Mouse (Mus musculus): ENCODE measurements around the gene Serpinb9f. TPM values are rescaled to one million over a fixed set of nuclear protein-coding genes. Genes with fewer than 3 reads are reported as not detected.
"Not testable (repeated sequence)": the region's sequence is repeated elsewhere in the genome, so short reads cannot be mapped to it uniquely, and the experiment has no call there.

Gene Serpinb9f
- total RNA-seq (2021), result not detected
- long read RNA-seq, experiment 1, result 0 reads
- long read RNA-seq, experiment 2, result 0 reads

GRCm38 (mm10) chr13:33323777-33324176 lies at the start of gene Serpinb9f:
Gene Serpinb9f, plus strand, starts transcription at chr13:33324077.
- intact Hi-C loops (cut with DNase I), result not testable (repeated sequence)

DNA sequence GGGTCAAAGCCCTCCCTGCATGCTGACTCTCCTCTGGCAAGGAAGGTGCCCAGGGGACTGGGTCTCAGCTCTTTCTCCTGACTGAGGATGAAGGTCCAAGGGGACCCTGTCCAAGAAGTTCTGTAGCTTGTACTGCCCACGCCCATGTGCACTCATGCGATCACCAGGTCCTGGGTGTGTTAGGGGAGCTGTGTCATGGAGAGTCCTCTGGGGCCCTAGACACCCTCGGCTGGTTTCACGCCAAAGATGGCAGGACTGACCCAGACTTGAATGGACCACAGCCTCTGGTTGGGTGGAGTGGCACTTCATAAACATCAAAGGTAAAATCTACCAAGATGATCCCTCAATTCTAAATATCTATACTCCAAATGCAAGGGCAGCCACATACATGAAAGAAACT lies 15.2 kb upstream of the Serpinb9f start:
- DNase-seq; intact Hi-C loops (cut with DNase I): not testable (repeated sequence)

More at GRCm38 (mm10) chr13:33323777-33324176, at the start of gene Serpinb9f:
- not testable (repeated sequence) for DNase-seq

DNA sequence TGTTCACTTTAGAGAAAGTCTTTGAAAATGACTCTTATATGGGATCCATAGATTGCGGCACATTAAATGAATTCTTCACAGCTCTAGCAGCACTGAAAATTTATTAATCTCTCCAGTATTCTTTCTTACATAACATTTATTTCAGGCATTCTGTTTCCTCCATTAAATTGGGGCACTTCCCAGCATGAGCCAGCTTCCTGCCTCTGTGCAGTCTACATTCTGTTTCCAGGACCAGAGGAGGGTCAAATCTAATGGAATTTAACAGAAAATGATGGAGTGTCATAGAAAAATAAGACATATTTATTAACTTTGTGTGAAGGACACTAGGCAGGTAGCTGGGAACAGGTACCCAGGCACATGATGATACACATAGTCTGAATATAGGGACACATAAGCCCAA lies 32.8 kb downstream of the Serpinb9f start:
- intact Hi-C loops (cut with DNase I); DNase-seq: not testable (repeated sequence)

Other genes with a start within 250 kb of the Serpinb9f start
- not detected for gene Serpinb1b, start 245.5 kb upstream of the Serpinb9f start, total RNA-seq (2021)
- gene Serpinb9c, start 164.3 kb upstream of the Serpinb9f start, total RNA-seq (2021), result not detected
- not detected for gene Serpinb9d, start 131.1 kb upstream of the Serpinb9f start, total RNA-seq (2021)
- gene Serpinb9e, start 74.5 kb upstream of the Serpinb9f start, total RNA-seq (2021), result not detected
- not detected for gene Gm11397, start 71.7 kb downstream of the Serpinb9f start, total RNA-seq (2021)
- not detected for gene Serpinb9g, start 160.7 kb downstream of the Serpinb9f start, total RNA-seq (2021)